Mouse (Mus musculus): ENCODE results near the gene Dmap1.

The Dmap1 gene

DNA sequence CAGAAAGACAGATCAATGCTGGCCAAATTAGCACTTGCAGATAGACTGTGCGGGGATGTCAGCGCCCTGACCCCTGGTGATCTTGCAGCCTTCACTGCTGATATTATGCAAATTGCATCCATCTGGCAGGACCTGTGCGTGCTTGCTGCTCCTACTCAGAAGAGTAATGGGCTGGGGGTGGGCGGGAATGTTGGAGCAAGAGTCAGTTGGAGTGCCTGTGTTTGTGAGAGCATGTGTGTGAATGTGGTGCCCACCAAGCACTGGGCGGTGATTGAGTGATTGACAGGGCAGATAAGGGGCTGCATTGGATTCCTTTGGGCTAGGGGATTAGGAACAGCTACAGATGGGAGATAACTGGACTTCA is 26.6 kb downstream of the Dmap1 start:
- no peak for DNase-seq (ENCODE audit: low spot score in 2 of 2)

DNA sequence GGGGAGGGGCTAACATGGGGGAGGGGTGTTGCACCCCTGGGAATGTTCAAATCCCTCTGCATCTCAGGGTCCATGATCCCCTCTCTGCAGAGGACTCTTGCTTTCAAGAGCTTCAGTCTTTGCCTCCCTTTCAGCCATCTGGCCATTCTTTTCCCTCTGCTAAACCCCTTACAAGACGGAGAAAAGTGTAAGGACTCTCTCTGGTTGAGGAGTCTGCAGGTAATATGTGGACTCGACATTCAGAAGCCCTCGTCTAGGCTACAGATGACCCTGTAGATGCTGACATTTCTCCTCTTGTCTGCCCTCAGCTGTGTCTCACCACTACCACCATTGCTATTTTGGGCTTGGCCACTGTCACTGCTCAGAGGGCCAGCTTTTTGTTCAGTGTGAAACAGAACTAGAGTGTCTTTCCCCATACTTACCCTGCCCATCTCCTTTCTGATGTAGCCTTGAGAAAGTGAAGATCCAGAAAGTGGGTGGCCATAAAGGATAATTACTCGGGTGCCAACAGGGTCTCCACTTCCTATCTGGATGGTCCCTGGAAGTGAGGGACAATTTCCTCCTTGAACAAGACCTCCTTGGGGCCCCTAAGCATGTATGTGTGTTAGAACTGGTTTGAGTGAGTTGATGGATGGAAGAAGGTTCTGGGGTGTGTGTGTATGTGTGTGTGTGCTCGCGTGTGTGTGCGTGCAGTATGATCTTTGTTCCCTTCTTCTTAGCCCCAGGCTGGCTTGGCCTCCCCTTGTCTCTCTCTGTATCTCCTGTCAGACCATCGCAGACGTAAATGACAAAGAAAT is 27.2 kb downstream of the Dmap1 start:
- no peak for DNase-seq (ENCODE audit: low spot score in 2 of 2)

DNA sequence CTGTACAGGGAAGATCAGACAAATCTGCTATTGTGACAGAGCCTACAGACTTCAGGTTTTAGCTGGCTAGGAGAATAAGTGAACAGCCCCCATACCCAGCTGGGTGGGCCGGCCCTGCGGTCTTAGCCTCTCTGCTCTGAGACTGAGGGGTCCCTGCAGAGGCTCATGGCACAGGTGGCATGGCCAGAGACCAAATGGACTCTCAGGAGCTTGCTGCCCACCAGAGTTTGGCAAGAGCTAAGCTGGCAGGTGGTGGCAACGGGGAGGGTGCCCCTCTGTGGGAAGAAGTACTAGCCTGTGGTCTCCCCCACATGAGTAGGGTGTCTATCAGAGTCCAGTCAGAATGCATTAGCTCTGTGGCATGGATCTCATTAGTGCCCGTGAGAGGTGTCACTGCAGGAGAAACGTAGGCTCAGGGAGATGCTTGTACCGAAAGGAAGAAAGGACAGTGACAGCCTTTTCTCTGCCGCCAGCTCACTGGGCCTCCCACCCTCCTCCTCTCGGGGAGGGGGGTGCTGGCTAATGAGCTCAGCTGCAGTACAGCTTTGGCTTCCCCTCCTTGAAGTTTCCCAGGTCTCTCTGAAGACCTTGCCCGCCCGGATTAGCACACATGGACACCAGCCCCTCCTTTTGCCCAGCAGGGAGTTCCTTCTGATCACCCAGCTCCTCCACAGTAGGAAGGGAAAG is 27.9 kb downstream of the Dmap1 start:
- no peak for DNase-seq (ENCODE audit: low spot score in 2 of 2)

DNA sequence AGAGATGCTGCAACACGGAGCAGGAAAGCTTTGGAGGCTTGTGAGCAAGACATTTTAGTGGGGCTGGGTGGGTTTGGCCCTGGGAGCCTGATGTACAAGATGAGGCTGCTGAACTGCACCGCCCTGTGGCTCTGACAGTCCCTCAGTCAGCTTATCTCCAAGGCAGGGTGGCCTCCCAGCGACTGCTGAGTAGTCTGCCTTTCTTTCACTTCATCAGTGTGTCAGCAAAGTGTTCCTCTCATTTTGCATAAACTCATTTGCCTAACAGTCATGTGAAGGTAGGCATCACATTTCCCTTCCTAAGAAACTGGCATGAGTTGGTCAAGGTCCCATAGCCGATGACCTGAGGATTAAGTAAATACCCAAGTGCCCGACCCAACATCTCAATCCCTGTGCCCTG is 29.3 kb downstream of the Dmap1 start:
- DNase-seq (ENCODE audit: low spot score in 2 of 2), result no peak

DNA sequence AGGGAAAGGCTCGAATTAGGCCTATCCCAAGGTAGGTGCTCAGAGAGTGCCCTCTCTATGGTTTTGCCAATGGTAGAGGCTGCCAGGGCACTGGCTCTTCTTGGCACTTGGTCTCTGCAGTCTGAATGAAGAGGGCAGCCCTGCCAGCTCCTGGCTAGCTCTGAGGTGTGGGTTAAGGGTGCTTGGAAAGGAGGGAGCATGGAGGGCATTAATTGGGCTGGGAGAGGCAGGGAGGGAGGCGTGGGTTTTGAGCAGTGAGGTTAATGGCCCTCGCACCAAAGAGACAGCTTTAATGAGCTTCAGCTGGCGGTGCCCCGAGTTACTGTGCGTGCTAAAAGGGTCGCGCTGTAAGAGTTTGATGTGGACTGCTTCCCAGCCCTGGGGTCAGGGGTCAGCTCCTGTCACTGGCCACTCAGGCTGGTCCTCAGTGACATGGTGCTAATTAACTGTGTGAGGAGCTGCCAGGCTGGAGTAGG is 30.4 kb downstream of the Dmap1 start:
- DNase-seq (ENCODE audit: low spot score in 2 of 2), result no peak

DNA sequence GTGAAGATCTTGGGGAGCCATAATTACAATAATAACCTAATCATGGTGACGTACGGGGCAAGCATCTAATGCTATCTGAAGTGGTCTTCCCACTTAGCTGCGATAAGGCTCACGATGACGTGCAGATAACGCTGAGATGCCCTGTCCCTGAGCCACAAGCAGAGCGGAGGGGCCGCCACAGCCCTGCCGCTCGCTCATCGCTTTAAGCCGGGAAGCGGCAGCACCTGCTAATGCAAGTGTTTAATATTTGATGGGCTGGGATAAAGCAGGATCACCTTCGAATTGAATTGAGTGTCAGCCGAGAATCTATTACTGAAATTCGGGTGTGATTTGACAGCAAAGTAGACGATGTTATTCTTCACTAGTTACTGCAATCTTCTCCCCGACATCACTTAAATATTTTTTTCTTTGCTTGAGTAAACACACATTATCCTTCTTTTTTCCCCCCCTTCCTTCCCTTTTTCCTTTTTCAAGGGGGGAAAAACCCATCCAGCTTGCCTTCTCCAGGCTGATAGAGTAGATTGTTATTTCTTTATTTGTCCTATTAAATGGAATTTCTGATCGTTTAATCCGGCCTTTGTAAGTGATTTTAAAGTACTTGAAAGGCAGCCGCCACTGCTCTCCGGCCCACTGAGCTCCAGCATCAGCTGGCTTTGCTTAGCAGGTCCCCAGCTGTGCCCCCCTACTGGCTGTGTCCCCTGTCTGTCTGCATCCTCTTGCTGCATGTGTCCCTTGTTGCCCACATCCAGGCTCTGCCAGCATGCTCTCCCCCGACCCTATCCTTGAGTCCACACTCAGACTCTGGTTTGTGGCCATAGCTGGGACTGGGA is 34.9 kb downstream of the Dmap1 start:
- no peak for DNase-seq (ENCODE audit: low spot score in 2 of 2)

DNA sequence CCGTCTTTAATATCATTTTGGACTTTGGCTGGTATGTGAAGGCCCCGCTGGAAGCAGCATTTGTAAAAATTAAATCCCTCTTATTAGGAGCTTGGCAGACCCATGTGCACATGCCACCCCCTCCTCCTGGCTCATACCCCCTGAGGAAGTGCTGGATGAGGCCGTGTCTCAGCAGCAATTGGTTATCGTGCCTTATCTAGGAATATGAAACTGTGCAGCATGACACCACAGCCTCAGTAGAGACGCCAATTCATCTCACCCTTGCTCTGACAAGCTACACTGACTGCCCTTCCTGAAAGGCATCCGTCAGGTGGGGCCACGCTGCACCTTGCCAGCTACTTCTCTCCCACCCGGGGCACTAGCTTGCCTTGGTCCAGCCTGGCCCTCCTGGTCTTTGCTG is 35.6 kb downstream of the Dmap1 start:
- DNase-seq (ENCODE audit: low spot score in 2 of 2), result no peak

DNA sequence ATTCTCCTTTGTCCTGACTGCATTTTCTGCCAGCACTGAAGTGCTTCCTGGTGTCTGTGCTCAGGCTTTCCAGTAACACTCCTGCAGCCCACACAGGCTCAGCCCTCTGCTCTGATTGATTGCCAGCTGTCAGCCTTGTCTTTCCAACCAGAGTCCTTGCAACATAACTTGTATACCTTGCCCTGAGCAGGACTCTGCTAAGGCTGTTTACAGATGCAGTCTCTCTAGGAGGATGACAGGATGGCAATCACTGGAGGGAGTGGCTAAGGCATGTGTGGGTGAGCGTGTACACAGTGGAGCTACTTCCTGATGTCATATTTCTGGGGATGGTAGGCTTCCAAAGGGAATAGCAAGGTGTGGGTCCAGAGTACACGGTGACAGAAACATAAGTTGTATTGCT is 36.2 kb downstream of the Dmap1 start:
- DNase-seq (ENCODE audit: low spot score in 2 of 2), result no peak

DNA sequence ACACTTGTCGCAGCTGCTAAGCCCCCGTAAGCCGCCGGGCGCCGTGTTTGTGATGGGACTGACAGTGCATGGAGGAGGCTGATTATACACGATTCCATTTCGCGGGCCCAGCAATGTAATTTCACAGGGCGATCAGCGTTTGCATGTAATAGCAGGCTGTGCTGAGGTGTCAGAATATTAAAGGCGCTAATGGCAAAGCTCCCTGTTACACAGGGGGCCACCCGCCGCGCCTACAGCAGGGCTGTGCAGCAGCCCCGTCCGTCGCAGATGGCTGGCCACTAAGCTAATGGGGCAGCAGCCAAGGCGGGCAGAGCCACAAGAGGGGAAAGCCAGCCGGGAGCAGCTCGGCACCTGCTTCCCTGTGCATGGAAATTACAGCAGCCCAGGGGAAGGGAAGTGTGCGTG is 37.0 kb downstream of the Dmap1 start:
- no peak for DNase-seq (ENCODE audit: low spot score in 2 of 2)

DNA sequence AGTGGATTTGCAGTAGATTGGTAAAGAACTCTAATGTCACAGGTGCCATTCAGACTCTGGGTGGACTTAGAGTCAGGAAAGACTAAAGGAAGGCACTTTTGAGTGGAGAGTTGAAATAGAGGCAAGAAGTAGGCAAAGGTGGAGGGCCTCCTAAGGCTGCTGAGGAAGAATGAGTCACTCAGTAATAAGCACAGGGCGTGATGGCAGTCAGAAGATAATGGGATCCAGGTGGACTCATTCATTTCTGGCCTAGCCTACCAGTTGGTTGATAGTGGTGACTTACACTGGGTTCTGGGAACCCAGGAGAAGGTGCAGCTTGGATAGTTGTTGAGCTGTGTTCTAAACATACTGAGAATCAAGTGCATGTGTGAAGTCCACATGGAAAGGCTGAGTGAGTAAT is 40.3 kb downstream of the Dmap1 start:
- DNase-seq (ENCODE audit: low spot score in 2 of 2), result no peak

DNA sequence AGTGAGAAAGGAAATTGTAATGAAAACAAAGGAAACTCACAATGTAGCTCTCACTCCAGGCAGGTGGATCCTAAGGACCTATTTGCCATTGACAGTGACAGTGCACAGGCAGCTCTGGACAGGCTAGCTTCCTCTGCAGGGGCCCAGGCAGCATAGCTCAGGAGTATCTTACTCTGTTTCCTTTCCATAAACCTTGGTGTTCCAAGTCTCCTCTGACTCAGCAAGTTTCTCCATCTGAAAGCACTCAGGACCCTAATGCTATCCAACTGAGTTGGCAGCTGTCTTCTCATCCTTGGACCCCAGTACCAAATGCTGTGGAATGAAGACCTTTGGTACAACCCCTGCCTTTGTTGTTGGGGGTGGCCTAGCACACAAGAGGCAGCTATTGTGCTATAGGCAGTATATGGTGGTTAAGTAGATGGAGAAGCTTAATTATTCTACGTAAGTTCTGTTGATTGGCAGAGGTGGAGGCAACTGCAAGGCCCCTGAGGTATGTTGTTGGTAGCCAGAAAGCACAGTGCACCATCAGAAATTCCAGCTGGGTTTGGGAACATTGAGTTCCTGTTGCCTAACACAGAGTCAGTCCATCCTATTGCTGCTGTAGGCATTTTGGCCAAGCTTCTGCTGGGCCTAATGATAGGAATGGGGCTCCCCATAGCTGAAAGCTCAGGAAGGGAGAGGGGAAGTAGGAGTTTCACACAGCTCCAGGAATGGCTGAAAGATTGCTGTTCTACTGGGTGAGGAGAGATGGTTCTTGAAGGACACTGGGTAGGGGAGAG is 41.0 kb downstream of the Dmap1 start:
- no peak for DNase-seq (ENCODE audit: low spot score in 2 of 2)

DNA sequence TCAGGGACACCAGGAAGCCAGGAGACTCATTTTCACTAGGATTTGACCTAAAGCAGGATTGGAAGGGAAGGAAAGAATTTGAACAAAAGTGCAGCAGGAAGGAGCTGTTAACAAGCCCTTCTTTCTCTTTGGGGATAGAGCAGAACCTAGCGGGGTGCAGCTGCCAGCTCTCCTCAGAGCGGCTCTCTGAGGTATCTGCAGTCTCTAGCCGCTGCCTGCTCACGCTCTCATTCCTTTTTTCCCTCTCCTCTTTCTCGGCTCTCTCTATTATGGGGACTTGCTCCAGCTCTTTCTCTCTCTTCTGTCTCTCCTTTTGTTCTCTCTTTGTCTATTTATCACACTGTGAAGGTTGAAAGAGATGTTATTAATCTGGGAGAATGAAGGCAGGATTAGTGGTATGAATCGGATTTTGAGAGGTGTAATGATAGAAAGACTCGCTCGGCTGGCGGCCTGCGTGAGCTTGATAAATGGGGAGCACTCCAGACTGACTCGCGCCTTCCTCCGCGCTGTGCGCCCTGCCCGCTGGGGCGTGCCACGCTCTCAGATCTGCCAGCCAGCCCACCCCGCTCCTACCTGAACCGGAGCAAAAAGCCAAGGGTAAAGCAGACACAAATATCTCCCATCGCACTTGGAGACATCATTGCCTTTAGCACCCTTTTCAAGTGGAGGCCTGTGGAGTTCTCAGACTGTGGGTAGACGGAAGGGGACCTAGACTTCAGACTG is 45.0 kb downstream of the Dmap1 start:
- no peak for DNase-seq (ENCODE audit: low spot score in 2 of 2)

DNA sequence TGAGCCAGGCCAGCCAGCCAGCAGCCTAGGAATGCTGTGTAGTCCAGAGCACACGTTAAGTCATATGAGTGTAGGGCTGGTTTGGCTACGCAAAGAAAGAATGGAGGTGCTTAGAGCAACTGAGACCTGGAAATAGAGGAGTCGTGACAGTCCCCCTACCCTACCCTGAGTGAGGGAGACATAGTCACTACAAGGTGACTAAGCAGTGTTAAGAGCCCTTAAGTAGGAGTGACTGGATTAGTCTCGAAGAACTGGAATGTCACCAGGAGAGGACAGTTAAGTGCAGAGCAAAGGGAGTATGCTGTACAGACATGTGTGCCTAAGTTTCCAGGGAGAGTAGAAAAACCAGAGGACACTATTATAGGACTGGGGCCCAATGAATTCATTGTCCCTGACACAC is 45.9 kb downstream of the Dmap1 start:
- no peak for DNase-seq (ENCODE audit: low spot score in 2 of 2)

DNA sequence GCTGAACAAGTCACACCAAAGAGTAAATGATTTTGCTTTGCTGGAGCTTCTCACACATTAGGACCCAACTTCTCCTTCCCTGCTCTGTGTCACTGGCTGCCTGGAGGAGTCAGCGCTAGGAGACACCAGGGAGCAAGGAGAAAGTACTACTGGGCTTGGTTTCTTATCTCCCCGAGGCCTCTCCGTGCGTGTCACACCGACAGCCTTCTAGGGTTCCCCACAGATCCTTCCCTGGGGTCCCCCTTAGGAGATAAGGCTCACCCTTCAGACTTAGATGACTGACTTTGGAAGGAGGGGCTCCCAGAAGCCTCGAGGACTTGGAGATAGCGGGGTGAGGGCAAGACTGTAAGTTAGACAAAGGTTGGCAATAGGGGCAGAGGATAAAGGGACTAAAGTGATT is 47.4 kb downstream of the Dmap1 start:
- DNase-seq (ENCODE audit: low spot score in 2 of 2), result no peak

DNA sequence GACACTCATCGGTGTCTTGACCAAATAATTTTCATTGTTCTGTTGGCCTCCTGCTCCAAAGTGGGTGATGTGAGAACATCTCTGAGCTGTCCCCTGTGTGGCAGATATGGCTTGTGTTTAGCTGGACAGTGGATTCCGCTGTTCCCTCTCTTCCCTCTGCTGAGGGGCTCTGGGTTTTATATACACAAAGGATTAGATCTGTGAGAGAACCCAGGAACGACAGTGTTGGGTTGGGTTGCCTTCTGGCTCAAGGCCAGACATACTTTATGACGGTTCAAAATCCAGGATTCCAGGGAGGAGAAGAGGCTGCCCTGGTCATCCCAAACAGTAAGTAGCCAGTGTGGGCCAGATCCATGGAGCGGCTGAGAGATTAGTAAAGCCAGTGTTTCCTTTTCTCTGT is 48.5 kb downstream of the Dmap1 start:
- no peak for DNase-seq (ENCODE audit: low spot score in 2 of 2)

DNA sequence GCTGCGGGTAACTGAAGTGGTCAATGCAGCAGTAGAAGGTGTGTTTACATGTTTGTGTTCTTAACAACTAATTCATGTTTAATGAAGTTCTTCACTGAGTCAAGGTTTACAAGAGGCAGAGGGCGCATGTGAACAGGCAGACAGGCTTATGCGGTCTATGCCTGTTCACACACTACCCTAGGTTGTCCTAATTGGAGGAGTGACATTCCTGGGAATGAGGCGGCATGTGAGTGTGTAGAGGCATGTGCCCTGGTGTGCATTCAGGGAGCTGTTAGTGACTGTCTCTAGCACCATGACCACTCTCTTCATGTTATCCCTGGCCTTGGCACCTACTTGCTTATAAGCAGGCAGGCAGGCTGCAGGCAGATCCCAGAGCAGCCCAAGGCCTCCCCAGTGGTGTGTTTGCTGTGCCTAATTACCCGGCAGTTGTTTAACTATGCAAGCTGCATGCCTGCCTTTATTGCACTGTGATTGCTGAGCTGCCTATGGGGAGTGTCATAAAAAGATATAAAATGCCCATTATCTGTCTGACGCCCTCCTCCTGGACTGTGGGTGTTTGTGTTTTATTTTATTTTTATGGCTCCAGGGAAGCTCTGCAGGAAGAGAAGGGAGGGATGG is 51.9 kb downstream of the Dmap1 start:
- no peak for DNase-seq (ENCODE audit: low spot score in 2 of 2)

DNA sequence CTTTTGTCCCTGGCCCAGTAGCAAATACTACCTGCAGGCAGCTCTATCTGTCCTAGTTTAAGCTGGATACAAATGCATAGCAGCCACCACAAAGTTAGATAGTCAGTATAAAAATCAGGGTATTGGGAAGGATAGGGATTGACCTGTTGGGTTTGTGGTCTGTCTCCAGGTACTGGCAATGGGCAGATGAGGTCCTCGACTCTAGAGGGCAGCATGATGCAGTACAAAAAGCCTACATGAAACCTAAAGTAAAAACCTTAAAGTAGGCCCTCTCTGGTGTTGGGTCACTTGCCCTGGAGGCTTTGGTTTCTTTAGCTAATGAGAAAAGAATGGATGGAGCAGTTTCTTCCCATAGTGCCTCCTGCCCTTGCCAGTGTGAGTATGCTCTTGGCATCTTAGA is 53.6 kb downstream of the Dmap1 start:
- DNase-seq (ENCODE audit: low spot score in 2 of 2), result no peak
